Mouse (Mus musculus) intestine, embryonic 16.5 days (tissue): ENCODE data around the gene Myod1. TPM values are rescaled to one million over a fixed set of nuclear protein-coding genes. Genes with fewer than 3 reads are reported as not detected.

Source experiments
- ATAC-seq: fragments of 200-750 bp; cut with Nextera tagmentation; 2 replicates; pipeline ENCODE4 v1.8.0; 2017; ENCODE audit warnings: moderate TSS enrichment, moderate library complexity
- H3K27ac ChIP-seq: fragments of 300-500 bp; sonication (generic); 2 replicates; pipeline ENCODE4 v1.5.1; 2014; ENCODE audit warnings: mild to moderate bottlenecking, low read length
- H3K27me3 ChIP-seq: fragments of 300-500 bp; sonication (generic); replicated peaks from 2 replicates; pipeline ENCODE4 v1.6.1; 2014; ENCODE audit warnings: low read length, control low read depth, mixed read lengths; ENCODE audit not compliant: control insufficient read depth, insufficient read depth
- H3K36me3 ChIP-seq: fragments of 300-500 bp; sonication (generic); 2 replicates; pipeline ENCODE4 v1.6.1; 2014; ENCODE audit warnings: low read length, control low read depth; ENCODE audit not compliant: control insufficient read depth, insufficient read depth
- H3K4me1 ChIP-seq: fragments of 300-500 bp; sonication (generic); 2 replicates; pipeline ENCODE4 v1.6.1; 2014; ENCODE audit warnings: low read length, control low read depth, mixed read lengths; ENCODE audit not compliant: control insufficient read depth, insufficient read depth
- H3K4me2 ChIP-seq: fragments of 300-500 bp; sonication (generic); 2 replicates; pipeline ENCODE4 v1.6.1; 2014; ENCODE audit warnings: low read depth, low read length, control low read depth
- H3K4me3 ChIP-seq: fragments of 300-500 bp; sonication (generic); 2 replicates; pipeline ENCODE4 v1.5.1; 2014; ENCODE audit warnings: mild to moderate bottlenecking, low read length
- H3K9ac ChIP-seq: fragments of 300-500 bp; sonication (generic); 2 replicates; pipeline ENCODE4 v1.6.1; 2014; ENCODE audit warnings: low read depth, low read length
- H3K9me3 ChIP-seq: fragments of 300-500 bp; sonication (generic); 2 replicates; pipeline ENCODE4 v1.6.1; 2016; ENCODE audit warnings: low read length, control low read depth; ENCODE audit not compliant: control insufficient read depth
- WGBS: fragments of 180-500 bp; shearing (Covaris S2); extraction: QIAGEN DNeasy Blood & Tissue Kit; methylation state at CpG from one replicate; pipeline ENCODE4 v1.1.7; 2014; 5-methylcytosine and 5-hydroxymethylcytosine counted together
- polyA plus RNA-seq: library from polyadenylated mRNA; unstranded; fragments of >200 nt; fragmentation: Nextera tagmentation; extraction: Ambion mirVana; gene quantifications from 2 replicates; pipeline ENCODE4 v1.2.1, GENCODE M21; 2015

The Myod1 gene
- polyA plus RNA-seq, 1 experiment from 2014 or later: 0.07 TPM

- H3K27ac ChIP-seq: no peak overlapping the region
- no peak for ATAC-seq
- 23% methylated on average over 5 of the region's 5 CpGs for WGBS
These were observed 45.3 kb downstream of the Myod1 start for GRCm38 (mm10) chr7:46421535-46421934.

GRCm38 (mm10) chr7:46422052-46422763, 45.9 kb downstream of the Myod1 start:
- Histone ChIP-seq H3K27ac (no peak overlapping the region), H3K4me2 (no peak overlapping the region), H3K9ac (no peak overlapping the region), H3K9me3 (no peaks in the 10 kb centered on the region), H3K27me3 (no peaks in the 10 kb centered on the region), H3K4me3 (no peak overlapping the region), H3K36me3 (no peaks in the 10 kb centered on the region), H3K4me1 (no peaks in the 10 kb centered on the region)
- WGBS: 67% methylated on average over 8 of the region's 8 CpGs
- no peak for ATAC-seq

More at GRCm38 (mm10) chr7:46421535-46421934, 45.3 kb downstream of the Myod1 start:
- Histone ChIP-seq H3K9me3 (no peaks in the 10 kb centered on the region), H3K4me2 (no peak overlapping the region), H3K4me1 (no peaks in the 10 kb centered on the region), H3K36me3 (no peaks in the 10 kb centered on the region), H3K4me3 (no peak overlapping the region), H3K27me3 (no peaks in the 10 kb centered on the region), H3K9ac (no peak overlapping the region)

GRCm38 (mm10) chr7:46422764-46423412, 46.6 kb downstream of the Myod1 start:
- ATAC-seq: no peak
- Histone ChIP-seq H3K4me1 (no peaks in the 10 kb centered on the region), H3K4me3 (no peak overlapping the region), H3K4me2 (no peak overlapping the region), H3K27ac (no peak overlapping the region), H3K27me3 (no peaks in the 10 kb centered on the region), H3K36me3 (no peaks in the 10 kb centered on the region), H3K9ac (no peak overlapping the region), H3K9me3 (no peaks in the 10 kb centered on the region)
- WGBS: 52% methylated on average over 14 of the region's 18 CpGs

GRCm38 (mm10) chr7:46423951-46424350, 47.7 kb downstream of the Myod1 start:
- ATAC-seq: no peak
- Histone ChIP-seq H3K36me3 (no peaks in the 10 kb centered on the region), H3K9me3 (no peaks in the 10 kb centered on the region), H3K4me1 (no peaks in the 10 kb centered on the region), H3K4me2 (no peak overlapping the region), H3K27ac (no peak overlapping the region), H3K4me3 (no peak overlapping the region), H3K27me3 (no peaks in the 10 kb centered on the region), H3K9ac (no peak overlapping the region)
- WGBS: 80% methylated on average over 3 of the region's 3 CpGs

GRCm38 (mm10) chr7:46425012-46425411, 48.7 kb downstream of the Myod1 start:
- Histone ChIP-seq H3K9ac (no peak overlapping the region), H3K36me3 (no peaks in the 10 kb centered on the region), H3K4me2 (no peak overlapping the region), H3K9me3 (no peaks in the 10 kb centered on the region), H3K27ac (no peak overlapping the region), H3K4me3 (no peak overlapping the region), H3K4me1 (no peaks in the 10 kb centered on the region), H3K27me3 (no peaks in the 10 kb centered on the region)
- ATAC-seq: no peak
- 68% methylated on average over 4 of the region's 4 CpGs for WGBS

Other genes with a start within 250 kb of the Myod1 start
- 4.8 and 6.2 TPM in 2 replicates for gene Abcc8, start 196.4 kb upstream of the Myod1 start, polyA plus RNA-seq
- 96.4 and 113 TPM in 2 replicates for gene Ush1c, start 138.0 kb upstream of the Myod1 start, polyA plus RNA-seq
- gene Otog, start 135.5 kb upstream of the Myod1 start, polyA plus RNA-seq: 0.07 TPM in 1 of 2 replicates, not detected in the other
- 0.27 and 0.50 TPM in 2 replicates for gene Kcnc1, start 20.0 kb downstream of the Myod1 start, polyA plus RNA-seq